Mouse (Mus musculus) stomach, postnatal 0 days (tissue): Measurements from ENCODE around the gene Arf3. TPM values are rescaled to one million over a fixed set of nuclear protein-coding genes. Genes with fewer than 3 reads are reported as not detected.

Experiments used
- ATAC-seq: fragments of 200-750 bp; cut with Nextera tagmentation; 2 replicates; pipeline ENCODE4 v1.8.0; 2017; ENCODE audit not compliant: low FRiP score, low TSS enrichment
- DNase-seq: peaks from one replicate; pipeline ENCODE4 v3.0.0-alpha.2; 2016; ENCODE audit warnings: low spot score
- H3K27ac ChIP-seq: fragments of 300-500 bp; sonication (generic); replicated peaks from 2 replicates; pipeline ENCODE4 v1.5.1; 2014; ENCODE audit warnings: mild to moderate bottlenecking, control low read depth
- H3K27me3 ChIP-seq: fragments of 300-500 bp; sonication (generic); 2 replicates; pipeline ENCODE4 v1.6.1; 2014; ENCODE audit warnings: low read length; ENCODE audit not compliant: control insufficient read depth, insufficient read depth
- H3K36me3 ChIP-seq: fragments of 300-500 bp; sonication (generic); 2 replicates; pipeline ENCODE4 v1.6.1; 2014; ENCODE audit warnings: low read length, mixed read lengths; ENCODE audit not compliant: control insufficient read depth, insufficient read depth
- H3K4me1 ChIP-seq: fragments of 300-500 bp; sonication (generic); replicated peaks from 2 replicates; pipeline ENCODE4 v1.6.1; 2014; ENCODE audit warnings: antibody characterized with exemption; ENCODE audit not compliant: control insufficient read depth, insufficient read depth
- H3K4me2 ChIP-seq: fragments of 300-500 bp; sonication (generic); replicated peaks from 2 replicates; pipeline ENCODE4 v1.6.1; 2014; ENCODE audit warnings: low read depth, mild to moderate bottlenecking, control low read depth, moderate library complexity
- H3K4me3 ChIP-seq: fragments of 300-500 bp; sonication (generic); 2 replicates; pipeline ENCODE4 v1.5.1; 2014; ENCODE audit warnings: low read depth, low read length, control low read depth
- H3K9ac ChIP-seq: fragments of 300-500 bp; sonication (generic); 2 replicates; pipeline ENCODE4 v1.6.1; 2014; ENCODE audit warnings: mild to moderate bottlenecking, low read length, control low read depth, mixed read lengths
- H3K9me3 ChIP-seq: fragments of 300-500 bp; sonication (generic); 2 replicates; pipeline ENCODE4 v1.6.1; 2016; ENCODE audit warnings: low read length; ENCODE audit not compliant: control insufficient read depth
- CTCF ChIP-seq: IDR thresholded peaks from 2 replicates; pipeline ENCODE4 v1.5.1; 2016; ENCODE audit warnings: antibody characterized with exemption, low read depth, mild to moderate bottlenecking, moderate library complexity
- EP300 ChIP-seq: optimal IDR thresholded peaks from 2 replicates; pipeline ENCODE3; 2016; ENCODE audit warnings: antibody characterized with exemption
- WGBS: fragments of 180-500 bp; shearing (Covaris S2); extraction: QIAGEN DNeasy Blood & Tissue Kit; methylation state at CpG from one replicate; pipeline ENCODE4 v1.1.7; 2014; 5-methylcytosine and 5-hydroxymethylcytosine counted together
- polyA plus RNA-seq: library from polyadenylated mRNA; unstranded; fragments of >200 nt; fragmentation: Nextera tagmentation; extraction: Ambion mirVana; gene quantifications from 2 replicates; pipeline ENCODE4 v1.2.1, GENCODE M21; 2015

Gene Arf3
- polyA plus RNA-seq, 1 experiment from 2014 or later: 29.5 TPM

DNA sequence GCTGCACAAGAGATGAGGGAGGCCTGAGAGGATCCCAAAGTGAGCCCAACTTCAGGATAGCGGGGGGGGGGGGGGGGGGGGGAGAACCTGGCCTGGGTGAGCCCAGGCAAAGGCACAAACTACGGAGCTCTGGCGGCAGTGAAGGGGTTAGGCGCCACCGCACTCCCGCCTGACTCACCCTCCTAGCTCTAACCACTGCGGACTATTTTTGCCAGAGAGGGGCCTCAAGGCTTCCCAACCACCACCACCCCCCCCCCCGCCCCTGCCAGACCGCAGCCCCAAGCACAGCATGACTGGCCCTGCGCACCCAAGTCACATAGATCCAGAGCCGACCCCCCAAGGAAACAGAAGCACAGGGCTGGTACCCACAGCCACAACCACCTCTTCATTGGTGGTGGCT, 15.8 kb upstream of the Arf3 start:
- Histone ChIP-seq H3K9me3 (no peaks in the 10 kb centered on the region), H3K9ac (no peak overlapping the region), H3K27me3 (peaks cover 31% of the 10 kb centered on the region; the same call in 1 of the 2 replicates), H3K27ac (no peak overlapping the region), H3K4me2 (no peak overlapping the region), H3K36me3 (no peaks in the 10 kb centered on the region), H3K4me1 (peaks cover 5% of the 10 kb centered on the region; the same call in 1 of the 2 replicates), H3K4me3 (no peak overlapping the region)
- DNase-seq (no peak), ATAC-seq (no peak)
- WGBS: 16% methylated on average over 8 of the region's 11 CpGs
- TF ChIP-seq CTCF (no peak), EP300 (no peak)

- H3K4me1 ChIP-seq: peaks cover 5% of the 10 kb centered on the region; the same call in 1 of the 2 replicates
- DNase-seq: no peak
Measured at GRCm38 (mm10) chr15:98778191-98778770, 15.3 kb upstream of the Arf3 start.

GRCm38 (mm10) chr15:98777762-98778161, 14.7 kb upstream of the Arf3 start, which contains the start of gene Wnt10b:
Gene Wnt10b (minus strand): TSS chr15:98778150.
- H3K9ac ChIP-seq: no peak within 1 kb of the TSS
- H3K4me3 ChIP-seq: peak within 1 kb of the TSS; percentile 31
- H3K27me3 ChIP-seq: peaks cover 31% of the 10 kb centered on the region; the same call in 1 of the 2 replicates
- DNase-seq: peak; percentile 43
- no peak for ATAC-seq
- no peaks in the 10 kb centered on the region for H3K9me3 ChIP-seq
- 1% methylated on average over 31 of the region's 33 CpGs for WGBS
- H3K4me1 ChIP-seq: peaks cover 5% of the 10 kb centered on the region; the same call in 1 of the 2 replicates
- no peak within 1 kb of the TSS for H3K27ac ChIP-seq
- TF ChIP-seq CTCF (no peak), EP300 (no peak)
- no peaks in the 10 kb centered on the region for H3K36me3 ChIP-seq
- H3K4me2 ChIP-seq: peak within 1 kb of the TSS; percentile 46

More at GRCm38 (mm10) chr15:98778191-98778770, 15.3 kb upstream of the Arf3 start:
- Histone ChIP-seq H3K4me2 (peak overlapping the region; percentile 46), H3K27me3 (peaks cover 31% of the 10 kb centered on the region; the same call in 1 of the 2 replicates), H3K36me3 (no peaks in the 10 kb centered on the region), H3K4me3 (peak overlapping the region; percentile 31), H3K9me3 (no peaks in the 10 kb centered on the region), H3K27ac (no peak overlapping the region), H3K9ac (no peak overlapping the region)
- ATAC-seq: no peak
- WGBS: 2% methylated on average over 23 of the region's 25 CpGs
- TF ChIP-seq EP300: no peak

DNA sequence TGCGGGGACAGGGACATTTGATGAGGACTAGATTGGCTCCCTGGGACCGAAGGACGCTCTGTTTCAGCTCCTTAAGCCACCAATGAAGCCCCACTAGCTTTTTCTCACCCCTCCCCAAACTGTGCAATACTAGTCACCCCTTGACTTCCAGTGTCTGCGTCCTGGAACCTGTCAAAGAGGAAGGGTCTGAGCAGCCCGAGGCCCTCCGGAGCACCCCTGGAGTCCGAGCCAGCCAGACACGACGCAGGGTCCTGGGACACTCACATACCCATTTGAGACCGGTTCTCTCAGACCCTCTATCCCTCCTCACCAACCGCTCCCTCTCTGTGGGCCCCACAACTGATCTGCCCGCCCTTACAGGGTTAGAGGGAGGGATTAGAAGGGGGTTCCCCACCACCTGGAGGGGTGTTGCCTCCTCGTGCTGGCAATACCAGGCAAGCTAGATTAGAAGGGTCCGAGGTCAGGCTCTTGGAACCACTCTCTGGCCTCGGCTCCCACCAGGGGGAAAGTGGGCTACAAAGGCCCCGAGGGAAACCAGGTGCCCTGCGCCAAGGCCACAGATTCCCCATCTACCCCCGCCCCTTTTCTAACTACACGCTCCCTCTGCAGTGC, 14.1 kb upstream of the Arf3 start:
- DNase-seq: peak; percentile 15
- Histone ChIP-seq H3K4me2 (peak overlapping the region; percentile 41; the same call in 1 of the 2 replicates), H3K4me1 (peaks cover 5% of the 10 kb centered on the region; the same call in 1 of the 2 replicates), H3K27me3 (peaks cover 31% of the 10 kb centered on the region; the same call in 1 of the 2 replicates), H3K4me3 (peak overlapping the region; percentile 15; the same call in 1 of the 2 replicates), H3K9me3 (no peaks in the 10 kb centered on the region), H3K27ac (no peak overlapping the region), H3K36me3 (no peaks in the 10 kb centered on the region), H3K9ac (no peak overlapping the region)
- no peak; the same call in 1 of the 2 replicates for ATAC-seq
- WGBS: 7% methylated on average over 19 of the region's 19 CpGs
- TF ChIP-seq EP300 (no peak), CTCF (no peak)

- DNase-seq: peak; percentile 73
- no peaks in the 10 kb centered on the region for H3K9me3 ChIP-seq
- 3% methylated on average over 45 of the region's 62 CpGs for whole genome bisulfite sequencing
- H3K4me2 ChIP-seq: peak overlapping the region; percentile 41
- no peaks in the 10 kb centered on the region for H3K36me3 ChIP-seq
- ATAC-seq: 0 out of 2 replicates have a peak, but pooled peaks have one; percentile 45
- H3K9ac ChIP-seq: 0 out of 2 replicates have a peak overlapping the region, but pooled peaks have one; percentile 27
- peaks cover 5% of the 10 kb centered on the region; the same call in 1 of the 2 replicates for H3K4me1 ChIP-seq
- peaks cover 31% of the 10 kb centered on the region; the same call in 1 of the 2 replicates for H3K27me3 ChIP-seq
- TF ChIP-seq EP300 (no peak), CTCF (peak; percentile 45; the same call in 1 of the 2 replicates)
- peak overlapping the region; percentile 15 for H3K4me3 ChIP-seq
- no peak overlapping the region for H3K27ac ChIP-seq
Measured at GRCm38 (mm10) chr15:98776280-98777004, 13.4 kb upstream of the Arf3 start.
